Mouse (Mus musculus): Measurements from ENCODE around the gene Trat1.

- TF ChIP-seq CTCF (IDR thresholded peaks at IDR 0.05; ENCODE audit: control insufficient read depth, insufficient read depth, insufficient replicate concordance, low read depth, low read length) (no peak), POLR2A (IDR thresholded peaks at IDR 0.05; ENCODE audit: control insufficient read depth, low read depth, low read length) (no peak)
Observed at GRCm38 (mm10) chr16:48771971-48772445, at the start of gene Trat1.

Measured in testis, adult 2 months (tissue).